Mouse (Mus musculus): ENCODE data around the gene Prrx1.

GRCm38 (mm10) chr1:163339219-163339561, 25.7 kb upstream of the Prrx1 start:
- TF ChIP-seq CTCF (IDR thresholded peaks at IDR 0.05; ENCODE audit: low read depth): no peak
- no peak for TF ChIP-seq EP300 (optimal IDR thresholded peaks at IDR 0.05)

Data from stomach, postnatal 0 days (tissue).